Mouse (Mus musculus): ENCODE measurements at regions not wholly inside any gene's neighbourhood (a gene's known extent, or its start where the extent isn't known, plus 50 kb on each side); places are given as distances from the start of the nearest gene placed in this dataset.

DNA sequence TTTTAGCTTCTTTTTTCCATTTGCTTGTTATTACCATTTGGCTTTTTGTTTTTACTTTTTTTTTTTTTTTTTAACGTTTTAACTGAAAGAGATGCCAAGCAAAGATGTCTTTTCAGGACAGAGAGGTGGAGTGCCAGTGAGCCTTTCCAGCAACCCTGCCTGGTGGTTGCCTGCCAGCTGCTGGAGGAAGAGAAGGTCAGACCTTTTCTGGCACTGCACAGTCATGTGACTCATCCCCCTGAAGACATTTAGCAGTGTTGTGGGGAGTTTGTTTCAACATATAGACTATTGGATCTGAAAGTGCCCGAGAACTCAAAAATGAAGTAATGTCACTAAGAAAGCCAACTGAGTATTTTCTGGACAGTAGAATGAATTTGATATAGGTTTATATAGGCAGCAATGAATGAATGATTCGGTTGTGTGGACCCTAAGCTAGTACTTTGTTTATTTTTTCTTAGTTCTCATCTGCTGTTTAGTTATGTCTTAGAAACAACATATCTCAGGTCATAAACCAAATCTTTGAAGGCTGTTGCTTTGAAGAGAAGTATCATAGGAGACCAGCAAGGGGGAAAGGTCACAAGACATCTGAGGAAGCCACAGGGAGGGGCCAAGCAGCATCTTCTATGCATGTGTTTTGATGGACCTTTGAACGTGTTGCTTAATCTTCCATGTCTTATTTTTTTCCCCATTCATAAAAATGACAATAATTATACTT, 604.2 kb downstream of the Ptprc start:
- DNase-seq (ENCODE audit: low spot score) = no peak

DNA sequence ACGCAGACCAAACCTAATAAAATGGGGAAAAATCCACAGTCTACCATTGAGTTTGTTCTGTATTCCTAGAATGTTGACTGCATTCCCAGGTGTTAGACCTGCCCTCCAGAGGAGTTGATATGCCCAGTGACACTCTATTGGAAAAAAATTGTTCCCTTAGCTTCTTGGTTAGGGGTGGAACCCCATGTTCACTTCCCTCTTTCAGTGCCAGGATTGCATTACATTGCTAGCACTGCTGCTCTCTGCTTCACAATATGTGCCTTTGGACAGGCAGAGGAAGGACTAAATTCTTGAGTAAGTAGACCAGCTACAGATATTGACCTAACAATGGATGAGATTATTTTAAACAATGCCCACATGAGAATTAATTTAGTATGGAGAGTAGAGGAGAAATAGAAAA, 607.3 kb upstream of the Nr5a2 start:
- DNase-seq (ENCODE audit: low spot score) = no peak

DNA sequence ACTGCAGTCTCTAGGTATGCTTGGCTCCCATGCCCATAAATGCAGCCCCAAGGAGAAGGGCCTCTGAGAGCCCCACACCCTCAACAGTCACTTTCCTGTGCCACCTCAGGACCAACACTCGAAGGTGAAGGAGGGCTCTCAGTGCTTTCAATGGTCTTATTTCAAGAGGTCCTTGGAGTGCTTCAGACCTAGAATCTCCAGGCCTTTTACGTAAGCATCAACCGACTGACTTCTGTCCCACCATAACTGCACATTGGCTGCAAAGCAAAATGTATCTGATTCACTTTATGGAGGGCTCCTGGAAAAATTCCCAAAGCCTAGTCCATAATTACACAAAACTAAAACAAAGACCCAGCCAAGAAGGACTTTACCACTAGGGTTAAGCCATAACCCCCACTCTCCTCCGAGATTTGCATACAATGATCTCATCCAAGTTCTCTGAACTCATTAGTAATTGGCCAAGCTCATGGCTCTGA, 605.4 kb upstream of the Nr5a2 start:
- DNase-seq (ENCODE audit: low spot score) = no peak

DNA sequence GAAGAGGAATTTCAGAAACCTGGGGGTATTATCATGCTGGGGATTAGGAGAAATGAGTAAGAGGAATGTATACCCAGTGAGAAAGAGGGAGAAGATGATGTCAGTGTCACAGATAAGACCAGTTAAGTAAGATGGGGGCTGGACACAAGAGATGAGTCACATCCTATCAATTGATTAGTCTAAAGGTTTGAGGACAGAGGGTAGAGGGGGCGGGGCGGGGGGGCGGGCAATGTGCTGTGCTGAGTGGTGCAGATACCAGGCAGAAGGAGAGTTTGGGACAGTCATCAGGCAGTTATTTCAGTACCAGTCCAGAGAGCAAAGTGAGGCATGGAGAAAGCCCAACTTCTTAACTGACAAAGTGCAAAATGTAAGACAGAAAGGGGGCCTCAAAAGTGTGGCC, 601.4 kb upstream of the Nr5a2 start:
- DNase-seq (ENCODE audit: low spot score) = no peak

DNA sequence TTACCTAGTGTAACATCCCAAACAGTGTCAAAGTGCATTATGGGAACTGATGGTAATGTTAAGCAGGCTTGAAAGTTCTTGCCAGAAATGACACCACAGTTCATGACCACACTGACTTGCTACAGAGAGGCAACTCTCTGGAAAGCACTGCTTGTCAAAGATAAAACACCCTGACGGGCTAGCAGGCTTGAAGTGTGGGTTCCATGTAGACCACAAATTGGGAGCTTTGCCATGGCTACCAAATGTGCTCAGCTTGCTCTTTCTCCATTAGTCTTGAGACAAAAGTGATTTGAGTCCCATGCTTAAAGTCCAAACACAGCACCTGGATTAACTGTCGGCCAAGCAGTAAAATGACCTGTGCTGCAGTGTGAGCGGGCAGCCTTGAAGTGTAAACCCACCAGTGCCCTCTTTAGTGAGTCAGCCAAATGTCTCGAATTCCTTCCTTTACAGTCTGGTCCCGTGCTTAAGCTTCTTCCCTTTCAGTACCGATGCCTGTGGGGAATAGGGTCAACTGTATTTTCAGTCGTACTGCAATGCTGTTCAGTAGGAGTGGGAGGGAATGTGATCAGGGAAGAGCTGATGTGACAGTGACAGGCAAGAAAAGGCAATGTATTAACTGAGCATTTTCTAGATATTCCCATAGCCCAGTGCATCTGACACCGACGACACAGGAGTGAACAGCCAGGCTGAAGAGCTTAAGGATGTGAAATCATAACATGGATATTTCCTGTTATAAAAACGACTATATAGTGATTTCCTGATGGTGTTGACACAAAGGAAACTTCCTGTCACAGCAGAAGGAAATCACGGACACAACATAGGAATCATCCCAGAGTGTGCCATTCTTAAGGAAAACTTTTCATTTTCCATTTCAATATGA, 600.4 kb upstream of the Nr5a2 start:
- DNase-seq (ENCODE audit: low spot score) = no peak

DNA sequence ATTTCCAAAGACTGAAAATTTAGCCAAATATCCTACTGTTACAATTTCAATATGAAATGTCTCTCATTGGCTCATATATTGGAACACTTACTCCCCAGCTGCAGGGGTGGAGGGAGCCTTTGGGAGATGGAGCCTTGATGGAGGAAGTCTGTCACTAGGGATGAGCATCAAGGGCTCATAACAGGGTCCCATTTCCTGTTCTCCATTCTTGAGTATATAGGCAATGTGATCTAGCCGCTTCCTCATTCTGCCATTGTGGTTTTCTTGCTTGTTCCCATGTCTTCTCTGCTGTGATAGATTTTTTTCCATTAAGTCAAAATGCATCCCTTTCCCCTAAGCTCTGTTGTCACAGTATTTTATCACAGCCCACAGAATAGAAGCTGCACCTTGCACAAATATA, 589.4 kb upstream of the Nr5a2 start:
- no peak for DNase-seq (ENCODE audit: low spot score)

DNA sequence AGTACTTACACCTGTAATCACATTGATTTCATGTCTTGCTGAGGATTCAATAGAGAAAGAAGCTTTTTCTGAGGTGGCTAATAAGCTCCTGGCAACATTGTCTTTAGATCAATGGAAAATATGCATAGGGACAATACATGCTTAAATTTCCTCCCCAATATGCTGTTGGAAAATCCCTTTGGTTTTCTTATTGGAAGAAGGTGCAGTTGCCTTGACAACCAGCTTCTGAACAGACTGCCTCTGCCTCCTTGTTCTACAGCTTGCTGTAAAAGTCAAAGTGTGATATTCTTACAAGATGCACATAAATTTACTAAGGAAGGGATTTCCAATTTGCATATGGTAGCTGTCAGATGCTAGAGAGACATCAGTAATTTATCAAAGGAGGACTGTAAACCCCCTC, 585.4 kb upstream of the Nr5a2 start:
- no peak for DNase-seq (ENCODE audit: low spot score)

DNA sequence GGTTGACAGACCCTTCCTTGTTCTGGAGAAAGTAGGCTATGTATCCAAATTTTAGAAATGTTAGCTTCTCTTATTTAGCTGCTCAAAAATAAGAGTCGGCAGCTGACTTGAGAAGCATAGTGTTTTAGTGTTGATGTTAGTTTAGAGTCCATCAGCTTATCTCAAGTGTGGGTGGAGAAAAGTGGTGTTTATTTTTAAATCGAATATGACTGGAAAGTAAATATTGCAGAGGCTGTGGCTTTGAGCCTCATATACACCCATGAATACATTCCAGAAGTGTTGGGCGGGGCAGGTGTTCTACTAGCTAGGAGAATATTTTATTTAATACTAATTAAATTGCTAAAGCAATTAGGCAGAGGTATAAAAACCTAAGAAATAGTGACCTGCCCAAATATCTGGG, 583.6 kb upstream of the Nr5a2 start:
- no peak for DNase-seq (ENCODE audit: low spot score)

DNA sequence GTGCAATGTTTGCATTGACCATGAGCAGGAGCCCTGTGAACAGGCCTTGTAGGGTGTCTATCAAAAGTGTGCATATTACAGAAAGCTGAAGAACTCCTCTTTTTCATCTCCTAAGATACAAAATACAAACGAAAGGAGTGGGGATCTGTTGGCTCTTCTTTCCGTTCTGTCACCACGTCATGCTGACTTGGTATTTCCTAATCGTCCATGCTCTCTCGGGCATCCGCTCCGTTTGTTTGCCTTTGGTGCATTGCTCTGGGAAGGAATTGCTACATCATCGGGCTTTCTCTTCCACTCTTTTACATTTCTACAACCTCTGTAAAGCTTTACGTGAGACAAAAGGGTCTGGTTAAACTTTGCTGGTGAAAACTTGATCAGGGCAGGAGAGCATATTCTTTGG, 581.2 kb upstream of the Nr5a2 start:
- no peak for DNase-seq (ENCODE audit: low spot score)

DNA sequence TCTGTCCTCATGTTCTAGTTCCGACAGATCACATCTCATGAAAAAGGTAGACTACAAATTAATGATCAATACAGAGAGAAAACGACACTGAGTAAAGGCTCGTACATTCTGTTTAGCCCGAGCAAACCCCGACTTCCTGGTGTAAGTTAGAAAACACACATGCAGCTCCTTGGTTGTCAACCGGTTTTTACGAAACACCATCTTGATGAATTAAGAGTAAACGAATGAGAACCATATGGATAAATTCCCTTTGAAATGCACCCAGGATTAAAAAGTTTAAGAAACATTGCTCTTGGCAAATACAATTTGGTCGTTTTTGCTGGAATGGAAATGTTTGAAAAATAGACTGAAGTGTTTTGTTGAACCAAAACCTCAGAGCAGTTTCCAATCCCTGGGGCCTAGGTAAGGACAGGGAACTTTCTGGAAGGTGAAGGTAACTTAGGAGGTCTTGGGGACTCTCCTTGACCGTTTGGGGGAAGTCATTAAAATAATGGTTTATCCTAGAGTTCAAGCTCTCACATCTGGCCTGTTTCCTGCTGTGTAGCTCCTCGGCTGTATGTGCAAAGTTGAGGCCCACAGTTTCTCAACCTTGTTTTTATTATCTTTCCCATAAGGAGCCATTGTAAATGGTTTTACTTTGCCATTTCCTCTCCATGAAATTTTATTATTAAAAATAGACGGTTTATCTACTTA, 579.3 kb upstream of the Nr5a2 start:
- no peak for DNase-seq (ENCODE audit: low spot score)

DNA sequence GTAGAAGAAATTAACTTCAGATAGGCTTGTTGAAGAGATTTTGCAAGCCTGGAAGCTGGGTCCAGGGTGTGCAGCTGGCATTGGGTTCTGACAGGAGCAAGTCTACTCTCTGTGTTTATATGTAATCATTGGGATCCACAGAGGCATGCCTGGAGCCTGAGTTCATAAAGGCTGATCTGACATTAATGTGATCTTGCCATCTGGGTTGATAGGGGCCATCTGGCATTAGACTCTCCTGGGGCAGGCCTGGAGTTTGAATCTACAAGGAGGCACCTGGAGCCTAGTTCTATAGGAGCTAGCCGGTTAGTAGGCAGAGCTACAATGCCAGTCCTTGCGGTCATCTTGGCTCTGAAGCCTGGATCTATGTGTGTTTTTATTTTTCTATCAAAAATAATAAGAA, 554.5 kb upstream of the Nr5a2 start:
- DNase-seq (ENCODE audit: low spot score) = no peak

DNA sequence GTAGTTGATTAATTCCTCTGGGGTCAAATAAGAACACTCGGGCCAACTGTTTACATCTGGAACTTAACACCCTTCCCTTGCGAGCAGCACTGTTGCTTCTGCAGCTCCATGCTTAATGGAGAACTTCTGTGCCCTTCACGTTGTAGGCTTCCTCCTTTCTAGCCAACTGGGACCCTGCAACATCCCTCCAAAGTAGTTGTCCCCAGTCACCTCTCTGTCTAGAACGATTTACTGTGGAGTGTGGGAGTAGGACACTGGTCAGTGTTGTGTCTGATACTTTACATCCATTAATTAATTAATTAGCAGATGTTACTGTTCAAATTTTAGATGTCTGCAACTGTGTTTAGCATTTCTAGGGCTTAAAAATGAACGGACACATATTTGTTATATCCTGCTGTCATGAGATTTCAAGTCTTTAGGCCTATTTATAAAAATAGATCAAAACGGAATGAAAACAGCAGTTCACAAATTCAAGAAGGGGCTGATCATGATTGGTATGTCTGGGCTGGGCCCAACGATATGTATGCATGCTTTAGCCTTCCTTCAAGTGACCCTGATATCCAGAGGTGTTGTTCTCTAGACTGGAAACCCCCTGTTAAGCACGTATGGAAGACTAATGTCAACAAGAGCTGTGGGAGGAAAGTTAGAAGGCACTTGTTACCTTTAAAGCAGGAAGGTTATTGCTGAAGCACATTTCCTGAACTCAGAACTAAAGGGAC, 543.6 kb upstream of the Nr5a2 start:
- no peak for DNase-seq (ENCODE audit: low spot score)

DNA sequence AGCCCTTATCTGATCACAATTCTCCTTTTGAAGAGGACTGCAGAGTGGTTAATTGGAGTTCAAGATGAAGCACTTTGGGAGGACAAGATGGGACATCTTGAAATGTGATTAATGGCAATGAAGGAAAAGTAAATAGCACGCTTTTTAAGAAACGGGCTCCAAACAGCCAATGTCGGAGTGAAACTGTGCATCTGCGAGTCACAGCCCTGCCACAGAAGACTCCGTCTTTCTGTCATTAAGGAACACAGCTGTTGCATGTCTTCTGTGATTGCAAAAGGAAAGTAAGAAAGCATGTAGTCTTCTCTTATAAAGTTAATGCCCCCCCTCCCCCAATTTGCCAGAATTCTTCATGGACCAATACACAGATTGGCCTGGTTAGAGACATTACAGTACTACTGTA, 528.0 kb upstream of the Nr5a2 start:
- no peak for DNase-seq (ENCODE audit: low spot score)

DNA sequence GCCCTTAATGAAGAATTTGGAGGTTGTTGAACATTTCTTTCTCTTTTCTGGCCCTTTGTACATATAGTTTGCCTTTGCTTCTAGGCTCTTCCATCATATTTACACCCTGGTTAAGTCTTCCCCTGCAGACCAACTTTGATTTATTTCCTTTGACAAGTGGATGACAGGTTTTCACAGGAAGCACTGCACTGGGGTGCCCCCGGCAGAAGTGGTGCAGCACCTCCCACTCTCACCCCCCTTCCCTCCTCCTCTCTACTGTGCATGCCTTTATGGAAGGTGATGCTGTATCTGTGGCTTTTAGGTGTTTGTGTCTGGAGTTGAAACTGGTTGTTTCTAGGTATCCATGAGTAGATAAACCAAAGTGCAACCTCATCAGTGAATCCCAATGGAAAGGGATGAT, 518.2 kb upstream of the Nr5a2 start:
- no peak for DNase-seq (ENCODE audit: low spot score)

DNA sequence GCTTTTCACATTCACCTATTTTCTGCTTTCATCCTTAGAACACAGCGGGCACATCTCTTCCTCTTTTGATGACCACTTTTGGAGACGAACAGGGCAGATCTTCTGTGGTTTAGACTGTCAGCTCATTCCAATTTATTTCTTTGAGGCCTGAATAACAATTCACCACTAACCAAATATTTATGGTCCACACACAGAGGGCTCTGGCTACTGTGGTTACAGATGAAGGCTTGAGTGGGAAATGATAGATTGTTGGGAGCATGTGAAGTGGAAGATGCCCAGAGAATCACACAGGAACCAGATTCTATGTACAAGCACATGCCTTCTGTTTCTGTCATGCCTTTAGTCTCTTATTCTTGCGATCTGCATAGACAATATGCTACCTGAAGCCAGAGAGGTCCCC, 517.0 kb upstream of the Nr5a2 start:
- no peak for DNase-seq (ENCODE audit: low spot score)

DNA sequence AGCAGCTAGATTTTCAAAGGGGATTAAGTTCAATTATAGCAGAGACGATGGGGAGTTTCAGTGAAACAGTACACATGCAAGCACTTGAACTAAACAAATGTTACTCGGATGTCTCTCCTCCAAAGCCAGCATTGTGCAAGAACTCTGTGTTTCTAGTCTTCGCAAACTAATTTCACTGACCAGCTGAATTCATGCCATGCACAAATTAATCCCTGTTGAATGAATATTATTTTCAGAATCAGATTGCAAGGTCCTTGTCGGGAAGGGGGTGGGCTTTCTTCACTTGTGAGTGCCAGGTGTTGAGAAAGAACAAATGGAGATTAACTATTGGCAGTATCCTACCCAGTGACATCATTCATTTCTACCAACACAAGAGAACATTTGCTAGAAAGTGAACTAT, 514.6 kb upstream of the Nr5a2 start:
- no peak for DNase-seq (ENCODE audit: low spot score)

DNA sequence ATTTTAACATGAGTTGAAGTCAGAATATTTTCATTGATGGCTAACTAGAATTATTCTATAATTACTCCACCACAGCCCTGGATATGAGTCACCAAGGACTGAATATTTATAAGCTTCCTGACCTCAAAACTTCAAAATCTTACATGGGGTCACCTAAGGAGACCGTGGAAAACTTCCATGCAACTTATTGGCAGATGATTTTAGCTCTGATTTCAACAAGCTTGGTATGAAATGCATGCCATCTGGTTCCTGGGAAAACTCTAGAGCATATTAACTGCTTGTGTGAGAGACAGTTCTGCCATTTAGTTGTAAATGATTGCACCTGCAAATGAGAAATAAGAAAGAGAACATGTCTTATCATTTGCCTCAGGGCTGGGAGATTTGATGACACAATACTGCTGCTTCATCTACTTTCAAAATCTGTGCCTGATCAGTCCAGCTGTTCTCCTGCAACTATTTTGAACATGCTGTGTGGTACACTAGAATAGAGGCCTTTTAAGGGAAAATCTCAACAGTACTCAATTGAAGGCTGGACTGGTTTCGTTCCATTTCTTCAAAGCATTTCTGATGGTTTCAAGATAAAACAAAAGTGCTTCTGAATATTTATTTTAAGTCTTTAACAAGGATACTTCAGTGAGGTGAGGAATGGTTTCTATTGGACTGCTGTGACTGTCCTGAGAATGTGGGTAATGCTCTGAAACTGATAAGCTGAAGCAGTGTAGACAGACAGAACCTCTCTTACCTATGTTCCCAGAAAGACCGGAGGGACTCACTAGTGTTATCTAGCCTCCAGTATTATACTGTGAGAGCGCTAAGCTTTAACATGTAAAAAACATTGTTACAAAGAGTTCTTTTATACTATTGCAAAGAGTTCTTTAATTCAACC, 513.8 kb upstream of the Nr5a2 start:
- no peak for DNase-seq (ENCODE audit: low spot score)

DNA sequence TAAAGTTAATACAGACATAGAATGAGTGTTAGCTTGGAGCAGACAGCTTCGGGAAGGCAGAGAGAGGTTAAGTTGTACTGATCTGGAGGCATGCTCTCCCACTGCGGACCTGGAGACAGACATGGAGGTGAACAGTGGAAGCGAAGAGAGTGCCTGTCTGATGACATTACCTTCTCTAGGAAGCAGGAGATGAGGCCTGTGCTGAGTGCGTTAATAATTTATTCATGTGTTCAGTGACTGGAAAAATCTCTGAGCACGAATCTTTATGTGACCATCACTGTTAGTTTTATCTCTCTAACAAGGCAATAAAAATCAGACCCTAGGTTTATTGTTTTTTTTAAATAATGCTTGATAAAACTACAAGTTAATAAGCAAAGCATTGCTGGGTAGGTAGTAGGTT, 504.7 kb upstream of the Nr5a2 start:
- DNase-seq (ENCODE audit: low spot score) = no peak

DNA sequence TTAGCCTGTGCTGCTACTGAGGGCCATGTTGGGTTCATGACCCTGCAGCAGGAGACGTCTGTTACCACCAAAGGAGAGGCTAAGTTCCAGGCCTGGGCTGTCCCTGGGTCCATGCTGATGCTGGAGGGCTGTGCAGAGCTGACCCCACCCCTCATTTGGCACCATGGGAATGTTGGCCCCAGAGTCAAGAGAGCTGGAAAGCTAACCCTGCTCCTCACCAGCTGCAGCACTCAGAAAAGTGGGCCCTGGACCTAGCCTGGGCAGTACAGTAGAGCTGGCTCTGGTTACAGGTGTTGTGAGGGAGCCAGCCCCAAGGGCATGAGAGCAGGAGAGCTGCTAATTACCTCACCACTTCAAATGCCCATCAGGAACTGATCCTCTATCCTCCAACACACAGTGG, 500.9 kb upstream of the Nr5a2 start:
- no peak for DNase-seq (ENCODE audit: low spot score)

DNA sequence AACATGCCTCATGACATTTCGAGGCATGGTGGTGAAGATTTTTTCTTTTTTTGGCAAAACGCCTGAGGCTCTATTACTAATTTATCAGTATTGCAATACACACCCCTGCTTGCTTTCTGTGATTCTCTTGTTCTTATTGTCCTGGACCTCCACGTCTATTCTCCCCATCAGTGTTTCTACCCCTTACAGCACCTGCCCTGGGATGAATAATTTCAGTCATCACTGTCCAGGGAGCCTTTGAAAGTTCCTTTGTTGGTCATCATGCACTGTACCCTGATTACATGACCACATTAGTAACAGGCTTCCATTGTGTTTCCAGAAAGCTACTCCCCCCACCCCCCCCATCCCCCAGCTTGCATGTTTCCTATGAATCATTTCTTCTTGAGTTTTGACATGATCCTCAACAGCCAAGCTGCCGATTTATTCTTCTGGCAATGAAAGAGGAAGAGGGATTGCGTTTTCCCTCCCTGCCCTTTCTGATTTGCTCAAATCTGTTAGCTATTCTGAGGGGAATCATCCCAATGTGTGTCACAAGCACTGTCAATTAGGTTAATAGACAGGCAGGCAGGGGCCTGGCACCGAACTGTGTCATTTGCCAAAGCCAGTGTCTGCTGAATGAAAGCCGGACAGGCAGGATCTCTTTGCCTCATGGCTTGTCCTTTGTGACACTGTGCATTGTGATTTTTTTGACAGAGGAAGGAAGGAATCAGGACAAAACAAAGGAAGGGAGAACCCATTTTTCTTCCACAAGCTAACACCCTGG, 493.4 kb upstream of the Nr5a2 start:
- DNase-seq (ENCODE audit: low spot score) = no peak

DNA sequence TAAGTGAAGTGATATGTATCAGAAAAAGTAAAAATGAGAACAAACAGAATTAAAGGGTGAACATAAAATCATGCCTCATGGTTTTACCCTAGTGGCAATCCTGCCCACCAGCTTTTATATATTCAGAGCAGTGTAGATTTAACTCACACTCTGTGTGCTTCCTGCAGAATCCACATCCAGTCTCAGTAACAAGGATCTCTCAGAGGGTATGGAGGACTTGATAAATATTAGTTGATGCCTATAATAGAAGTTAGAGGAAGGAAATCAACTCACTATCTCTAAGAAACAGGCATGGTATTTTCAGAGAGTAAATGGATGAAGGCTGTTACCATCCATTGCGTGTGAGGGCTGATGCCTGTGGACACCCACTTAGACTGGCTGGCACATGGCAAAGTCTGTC, 492.5 kb upstream of the Nr5a2 start:
- no peak for DNase-seq (ENCODE audit: low spot score)

Measured in ovary, postnatal 14 days (tissue).